Mouse (Mus musculus) midbrain, embryonic 16.5 days (tissue): ENCODE measurements around the gene Sez6l. TPM values are rescaled to one million over a fixed set of nuclear protein-coding genes. Genes with fewer than 3 reads are reported as not detected.

ENCODE experiments used
- ATAC-seq: fragments of 200-750 bp; cut with Nextera tagmentation; 2 replicates; pipeline ENCODE4 v1.8.0; 2017; ENCODE audit warnings: moderate TSS enrichment
- H3K27ac ChIP-seq: fragments of 300-500 bp; sonication (generic); 2 replicates; pipeline ENCODE4 v1.5.1; 2014; ENCODE audit warnings: mild to moderate bottlenecking, low read length, mixed read lengths
- H3K27me3 ChIP-seq: fragments of 300-500 bp; sonication (generic); 2 replicates; pipeline ENCODE4 v1.6.1; 2014; ENCODE audit warnings: low read depth, low read length, mixed read lengths; ENCODE audit not compliant: control insufficient read depth, insufficient read depth
- H3K36me3 ChIP-seq: fragments of 300-500 bp; sonication (generic); 2 replicates; pipeline ENCODE4 v1.6.1; 2014; ENCODE audit warnings: mild to moderate bottlenecking, low read length, moderate library complexity, mixed read lengths; ENCODE audit not compliant: control insufficient read depth, insufficient read depth
- H3K4me1 ChIP-seq: fragments of 300-500 bp; sonication (generic); 2 replicates; pipeline ENCODE4 v1.6.1; 2014; ENCODE audit warnings: mild to moderate bottlenecking, low read length, mixed read lengths; ENCODE audit not compliant: control insufficient read depth, insufficient read depth
- H3K4me2 ChIP-seq: fragments of 300-500 bp; sonication (generic); 2 replicates; pipeline ENCODE4 v1.6.1; 2014; ENCODE audit warnings: mild to moderate bottlenecking, low read length, mixed read lengths
- H3K4me3 ChIP-seq: fragments of 300-500 bp; sonication (generic); 2 replicates; pipeline ENCODE4 v1.5.1; 2014; ENCODE audit warnings: low read depth, mild to moderate bottlenecking, low read length, moderate library complexity, mixed read lengths
- H3K9ac ChIP-seq: fragments of 300-500 bp; sonication (generic); 2 replicates; pipeline ENCODE4 v1.6.1; 2014; ENCODE audit warnings: low read depth, low read length, mixed read lengths
- H3K9me3 ChIP-seq: fragments of 300-500 bp; sonication (generic); replicated peaks from 2 replicates; pipeline ENCODE4 v1.6.1; 2014; ENCODE audit warnings: mild to moderate bottlenecking, low read length, mixed read lengths; ENCODE audit not compliant: control insufficient read depth, poor library complexity, severe bottlenecking
- WGBS: fragments of 180-500 bp; shearing (Covaris S2); extraction: QIAGEN DNeasy Blood & Tissue Kit; methylation state at CpG from one replicate; pipeline ENCODE4 v1.1.7; 2014; 5-methylcytosine and 5-hydroxymethylcytosine counted together
- polyA plus RNA-seq: library from polyadenylated mRNA; unstranded; fragments of >200 nt; fragmentation: Nextera tagmentation; extraction: Ambion mirVana; gene quantifications from 2 replicates; pipeline ENCODE4 v1.2.1, GENCODE M21; 2015

The Sez6l gene
- polyA plus RNA-seq, 1 experiment from 2014 or later = 72.9 TPM

GRCm38 (mm10) chr5:112552786-112553185, 24.2 kb downstream of the Sez6l start:
- no peak for ATAC-seq
- H3K36me3 ChIP-seq = no peaks in the 10 kb centered on the region
- no peak overlapping the region for H3K4me2 ChIP-seq
- H3K27me3 ChIP-seq = no peaks in the 10 kb centered on the region
- H3K4me3 ChIP-seq = no peak overlapping the region
- WGBS = 87% methylated on average over 15 of the region's 15 CpGs
- H3K27ac ChIP-seq = peak overlapping the region; percentile 85
- no peak overlapping the region for H3K9ac ChIP-seq
- H3K9me3 ChIP-seq = no peaks in the 10 kb centered on the region
- H3K4me1 ChIP-seq = peaks cover 53% of the 10 kb centered on the region

- WGBS = 26% methylated on average over 17 of the region's 17 CpGs
- Histone ChIP-seq H3K4me2 (peak overlapping the region; percentile 45), H3K27me3 (no peaks in the 10 kb centered on the region), H3K9me3 (no peaks in the 10 kb centered on the region), H3K9ac (no peak overlapping the region), H3K4me1 (peaks cover 53% of the 10 kb centered on the region), H3K4me3 (no peak overlapping the region), H3K36me3 (no peaks in the 10 kb centered on the region), H3K27ac (peak overlapping the region; percentile 85)
- ATAC-seq = peak; percentile 66
Observed at GRCm38 (mm10) chr5:112551975-112552728, 24.8 kb downstream of the Sez6l start.

GRCm38 (mm10) chr5:112548846-112549620, 28.0 kb downstream of the Sez6l start:
- 35% methylated on average over 12 of the region's 12 CpGs for WGBS
- ATAC-seq = no peak
- no peak overlapping the region for H3K4me3 ChIP-seq
- H3K4me1 ChIP-seq = peaks cover 60% of the 10 kb centered on the region
- H3K27ac ChIP-seq = peak overlapping the region; percentile 62
- no peaks in the 10 kb centered on the region for H3K27me3 ChIP-seq
- no peaks in the 10 kb centered on the region for H3K36me3 ChIP-seq
- no peak overlapping the region for H3K9ac ChIP-seq
- no peak overlapping the region for H3K4me2 ChIP-seq
- H3K9me3 ChIP-seq = no peaks in the 10 kb centered on the region

DNA sequence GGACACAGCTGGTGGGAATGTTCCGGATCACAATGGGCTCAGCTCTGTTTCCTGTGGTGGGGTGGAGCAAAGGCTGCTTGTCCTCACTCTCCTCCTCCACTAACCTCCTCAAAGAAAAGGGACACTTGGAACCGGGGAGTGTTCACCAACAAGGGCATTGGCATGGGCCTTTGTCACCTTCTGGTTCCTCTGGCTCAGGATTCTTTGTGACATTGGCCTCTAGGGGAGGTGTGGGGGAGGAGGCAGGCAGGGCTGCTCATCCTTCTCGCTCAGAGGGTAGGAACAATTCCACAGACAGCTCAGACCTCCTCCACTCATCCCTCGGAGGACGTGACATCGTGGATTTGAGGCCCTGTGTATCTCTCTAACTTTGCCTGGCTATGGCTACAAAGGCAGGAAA, 30.2 kb downstream of the Sez6l start:
- Histone ChIP-seq H3K4me2 (no peak overlapping the region), H3K9me3 (no peaks in the 10 kb centered on the region), H3K27me3 (no peaks in the 10 kb centered on the region), H3K9ac (no peak overlapping the region), H3K36me3 (no peaks in the 10 kb centered on the region), H3K27ac (no peak overlapping the region), H3K4me3 (no peak overlapping the region), H3K4me1 (peaks cover 55% of the 10 kb centered on the region)
- WGBS = 58% methylated on average over 6 of the region's 6 CpGs
- ATAC-seq = no peak

DNA sequence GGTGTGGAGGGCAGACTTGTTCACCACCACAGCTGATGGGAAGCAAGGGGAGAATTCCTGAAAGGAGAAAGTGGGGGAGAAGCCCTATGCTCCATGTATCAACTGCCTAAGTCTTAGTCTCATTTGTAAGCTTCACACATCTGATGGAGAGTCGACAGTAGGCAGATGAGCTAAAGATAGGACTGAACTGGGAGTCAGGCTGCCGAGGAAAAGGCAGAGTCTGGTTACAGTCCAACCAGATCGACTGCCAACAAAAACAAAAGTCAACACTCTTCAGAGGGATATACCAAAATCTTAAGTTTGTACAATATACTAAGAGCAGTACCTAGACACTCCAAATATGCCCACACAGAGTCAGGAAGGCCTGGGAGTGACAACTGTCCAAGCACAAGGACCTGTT, 38.7 kb downstream of the Sez6l start:
- no peak overlapping the region for H3K9ac ChIP-seq
- H3K4me2 ChIP-seq = no peak overlapping the region
- H3K36me3 ChIP-seq = no peaks in the 10 kb centered on the region; the same call in 1 of the 2 replicates
- peaks cover 17% of the 10 kb centered on the region for H3K4me1 ChIP-seq
- no peaks in the 10 kb centered on the region; the same call in 1 of the 2 replicates for H3K9me3 ChIP-seq
- ATAC-seq = no peak
- H3K27ac ChIP-seq = no peak overlapping the region
- WGBS = 75% methylated on average over 3 of the region's 3 CpGs
- H3K27me3 ChIP-seq = no peaks in the 10 kb centered on the region
- no peak overlapping the region for H3K4me3 ChIP-seq

- no peaks in the 10 kb centered on the region; the same call in 1 of the 2 replicates for H3K9me3 ChIP-seq
- H3K9ac ChIP-seq = no peak overlapping the region
- H3K27ac ChIP-seq = no peak overlapping the region
- H3K36me3 ChIP-seq = peaks cover 4% of the 10 kb centered on the region
- WGBS = 79% methylated on average over 12 of the region's 12 CpGs
- H3K4me3 ChIP-seq = no peak overlapping the region
- H3K4me2 ChIP-seq = no peak overlapping the region
- H3K27me3 ChIP-seq = no peaks in the 10 kb centered on the region
- no peak for ATAC-seq
- H3K4me1 ChIP-seq = peaks cover 13% of the 10 kb centered on the region
Observed at GRCm38 (mm10) chr5:112535868-112536267, 41.1 kb downstream of the Sez6l start.

DNA sequence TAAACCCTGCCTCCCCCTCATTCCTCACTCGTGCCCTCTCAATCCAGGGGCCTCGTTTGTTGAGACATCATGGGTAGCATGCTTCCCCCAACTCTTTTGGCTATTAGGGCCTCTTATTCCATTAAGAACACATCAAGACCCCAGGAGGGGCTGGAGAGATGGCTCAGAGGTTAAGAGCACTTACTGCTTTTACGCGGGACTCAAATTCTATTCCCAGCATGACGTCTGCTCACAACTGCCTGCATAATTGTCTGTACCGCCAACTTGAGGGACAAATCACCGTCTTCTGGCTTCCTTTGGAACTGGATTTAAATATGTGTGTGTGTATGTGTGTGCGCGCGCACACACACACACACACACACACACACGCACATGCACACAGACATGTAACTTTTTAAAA, 42.8 kb downstream of the Sez6l start:
- no peak overlapping the region for H3K4me2 ChIP-seq
- H3K9ac ChIP-seq = no peak overlapping the region
- ATAC-seq = no peak
- no peak overlapping the region for H3K4me3 ChIP-seq
- peaks cover 15% of the 10 kb centered on the region for H3K4me1 ChIP-seq
- no peak overlapping the region for H3K27ac ChIP-seq
- 40% methylated on average over 11 of the region's 11 CpGs for WGBS
- H3K9me3 ChIP-seq = no peaks in the 10 kb centered on the region; the same call in 1 of the 2 replicates
- H3K27me3 ChIP-seq = no peaks in the 10 kb centered on the region
- peaks cover 4% of the 10 kb centered on the region for H3K36me3 ChIP-seq

DNA sequence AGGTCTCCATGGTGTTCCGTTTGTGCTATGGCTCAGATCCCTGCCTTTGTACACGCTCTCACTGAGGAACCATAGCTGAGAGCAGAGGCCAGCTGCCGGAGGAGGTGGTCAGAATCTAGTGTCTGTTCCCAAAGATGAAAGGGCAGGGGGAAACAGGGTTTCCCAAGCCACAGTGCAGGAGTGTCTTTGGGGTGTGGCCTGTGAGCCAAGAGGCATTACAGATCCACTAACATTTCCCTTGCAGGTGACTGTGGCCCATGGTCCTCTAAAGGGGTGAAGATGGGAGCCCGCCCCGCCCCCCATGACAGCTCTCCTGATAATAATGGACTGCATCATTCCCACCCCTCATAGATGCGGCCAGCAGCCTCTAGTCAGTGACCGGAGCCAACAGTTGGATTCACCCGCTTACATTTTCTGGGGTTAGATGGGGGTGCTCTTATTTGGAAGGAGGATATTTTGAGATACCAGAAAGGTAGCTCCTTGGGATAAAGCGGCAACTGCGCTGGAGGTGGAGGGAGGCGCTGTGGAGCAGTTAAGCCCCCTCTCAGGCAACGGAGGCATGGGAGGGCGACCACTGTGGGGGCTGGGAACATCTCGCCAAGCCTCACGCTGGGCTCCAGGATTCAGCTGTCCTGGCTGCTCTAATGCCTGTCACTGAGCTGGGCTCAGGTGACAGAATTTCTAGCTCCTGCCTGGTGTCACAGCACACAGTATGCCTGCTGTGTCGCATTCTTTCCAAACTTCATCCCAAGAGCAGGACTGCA, 43.5 kb downstream of the Sez6l start:
- Histone ChIP-seq H3K4me2 (no peak overlapping the region), H3K27ac (no peak overlapping the region), H3K27me3 (no peaks in the 10 kb centered on the region), H3K9ac (no peak overlapping the region), H3K4me3 (no peak overlapping the region), H3K9me3 (no peaks in the 10 kb centered on the region; the same call in 1 of the 2 replicates), H3K36me3 (peaks cover 4% of the 10 kb centered on the region), H3K4me1 (peaks cover 20% of the 10 kb centered on the region)
- WGBS = 49% methylated on average over 16 of the region's 16 CpGs
- ATAC-seq = 0 out of 2 replicates have a peak, but pooled peaks have one; percentile 6
